Mouse (Mus musculus) embryonic facial prominence, embryonic 13.5 days (tissue): ENCODE measurements around the gene Tmem201. TPM values are rescaled to one million over a fixed set of nuclear protein-coding genes. Genes with fewer than 3 reads are reported as not detected.

Source experiments
- ATAC-seq: fragments of 200-750 bp; cut with Nextera tagmentation; 2 replicates; pipeline ENCODE4 v1.8.0; 2017; ENCODE audit warnings: low read depth; ENCODE audit not compliant: insufficient number of reproducible peaks, insufficient read depth, low FRiP score, low TSS enrichment
- H3K27ac ChIP-seq: fragments of 300-500 bp; sonication (generic); 2 replicates; pipeline ENCODE4 v1.5.1; 2015; ENCODE audit warnings: moderate library complexity, mild to moderate bottlenecking, inconsistent platforms
- H3K27me3 ChIP-seq: fragments of 300-500 bp; sonication (generic); 2 replicates; pipeline ENCODE4 v1.6.1; 2015; ENCODE audit warnings: mild to moderate bottlenecking, inconsistent platforms
- H3K36me3 ChIP-seq: fragments of 300-500 bp; sonication (generic); 2 replicates; pipeline ENCODE4 v1.6.1; 2015; ENCODE audit warnings: mild to moderate bottlenecking, inconsistent platforms
- H3K4me1 ChIP-seq: fragments of 300-500 bp; sonication (generic); 2 replicates; pipeline ENCODE4 v1.6.1; 2015; ENCODE audit warnings: inconsistent platforms
- H3K4me2 ChIP-seq: fragments of 300-500 bp; sonication (generic); 2 replicates; pipeline ENCODE4 v1.6.1; 2015; ENCODE audit warnings: moderate library complexity, mild to moderate bottlenecking, inconsistent platforms
- H3K4me3 ChIP-seq: fragments of 300-500 bp; sonication (generic); 2 replicates; pipeline ENCODE4 v1.5.1; 2015; ENCODE audit warnings: mild to moderate bottlenecking, inconsistent platforms
- H3K9ac ChIP-seq: fragments of 300-500 bp; sonication (generic); 2 replicates; pipeline ENCODE4 v1.6.1; 2015; ENCODE audit warnings: mild to moderate bottlenecking, inconsistent platforms
- H3K9me3 ChIP-seq: fragments of 300-500 bp; sonication (generic); 2 replicates; pipeline ENCODE4 v1.6.1; 2016; ENCODE audit warnings: inconsistent platforms
- whole genome bisulfite sequencing: fragments of 180-500 bp; shearing (Covaris S2); methylation state at CpG from one replicate; pipeline ENCODE4 v1.1.7; 2015; ENCODE audit warnings: mixed read lengths; 5-methylcytosine and 5-hydroxymethylcytosine counted together
- polyA plus RNA-seq: library from polyadenylated mRNA; unstranded; fragments of >200 nt; fragmentation: Nextera tagmentation; extraction: Ambion mirVana; gene quantifications from 2 replicates; pipeline ENCODE4 v1.2.1, GENCODE M21; 2015

Gene Tmem201
- polyA plus RNA-seq, 1 experiment from 2014 or later, result 33.7 TPM

GRCm38 (mm10) chr4:149732313-149732712 lies 5.5 kb downstream of the Tmem201 start:
- Histone ChIP-seq H3K4me2 (no peak overlapping the region), H3K27me3 (no peaks in the 10 kb centered on the region), H3K9ac (0 out of 2 replicates have a peak overlapping the region, but pooled peaks have one; percentile 11), H3K27ac (no peak overlapping the region), H3K9me3 (no peaks in the 10 kb centered on the region), H3K36me3 (peaks cover 42% of the 10 kb centered on the region), H3K4me3 (no peak overlapping the region), H3K4me1 (peaks cover 57% of the 10 kb centered on the region)
- 89% methylated on average over 3 of the region's 3 CpGs for WGBS
- ATAC-seq, result no peak

- ATAC-seq, result no peak
- no peak overlapping the region for H3K4me3 ChIP-seq
- H3K36me3 ChIP-seq, result peaks cover 57% of the 10 kb centered on the region
- H3K9me3 ChIP-seq, result no peaks in the 10 kb centered on the region
- H3K4me1 ChIP-seq, result peaks cover 43% of the 10 kb centered on the region
- H3K4me2 ChIP-seq, result no peak overlapping the region
- no peak overlapping the region for H3K9ac ChIP-seq
- 85% methylated on average over 7 of the region's 7 CpGs for WGBS
- H3K27ac ChIP-seq, result no peak overlapping the region
- no peaks in the 10 kb centered on the region for H3K27me3 ChIP-seq
Measured at GRCm38 (mm10) chr4:149730827-149731226, 7.0 kb downstream of the Tmem201 start.

GRCm38 (mm10) chr4:149728810-149729209 lies 9.0 kb downstream of the Tmem201 start:
- Histone ChIP-seq H3K4me2 (no peak overlapping the region), H3K27ac (no peak overlapping the region), H3K27me3 (no peaks in the 10 kb centered on the region), H3K4me1 (peaks cover 31% of the 10 kb centered on the region), H3K9ac (no peak overlapping the region), H3K9me3 (no peaks in the 10 kb centered on the region), H3K36me3 (peaks cover 77% of the 10 kb centered on the region), H3K4me3 (no peak overlapping the region)
- WGBS, result 66% methylated on average over 8 of the region's 8 CpGs
- no peak for ATAC-seq

- Histone ChIP-seq H3K27me3 (no peaks in the 10 kb centered on the region), H3K9ac (0 out of 2 replicates have a peak overlapping the region, but pooled peaks have one; percentile 2), H3K4me2 (no peak overlapping the region), H3K36me3 (peaks cover 81% of the 10 kb centered on the region), H3K4me1 (peaks cover 19% of the 10 kb centered on the region), H3K4me3 (no peak overlapping the region), H3K27ac (no peak overlapping the region), H3K9me3 (no peaks in the 10 kb centered on the region)
- 95% methylated on average over 5 of the region's 5 CpGs for WGBS
- no peak for ATAC-seq
Measured at GRCm38 (mm10) chr4:149727636-149728035, 10.2 kb downstream of the Tmem201 start.

- H3K9ac ChIP-seq, result no peak overlapping the region
- H3K36me3 ChIP-seq, result peaks cover 88% of the 10 kb centered on the region
- H3K4me3 ChIP-seq, result no peak overlapping the region
- no peak for ATAC-seq
- no peak overlapping the region for H3K4me2 ChIP-seq
- peaks cover 14% of the 10 kb centered on the region for H3K4me1 ChIP-seq
- no peaks in the 10 kb centered on the region for H3K9me3 ChIP-seq
- no peaks in the 10 kb centered on the region for H3K27me3 ChIP-seq
- no peak overlapping the region for H3K27ac ChIP-seq
- 66% methylated on average over 15 of the region's 15 CpGs for WGBS
Measured at GRCm38 (mm10) chr4:149725661-149726350, 12.0 kb downstream of the Tmem201 start.

- no peak for ATAC-seq
- Histone ChIP-seq H3K27me3 (no peaks in the 10 kb centered on the region), H3K4me2 (no peak overlapping the region), H3K36me3 (peaks cover 92% of the 10 kb centered on the region), H3K4me1 (peaks cover 12% of the 10 kb centered on the region), H3K4me3 (no peak overlapping the region), H3K27ac (no peak overlapping the region), H3K9ac (no peak overlapping the region), H3K9me3 (no peaks in the 10 kb centered on the region)
- 88% methylated on average over 17 of the region's 17 CpGs for WGBS
Measured at GRCm38 (mm10) chr4:149724916-149725470, 12.9 kb downstream of the Tmem201 start.

- no peak overlapping the region for H3K4me2 ChIP-seq
- WGBS, result 77% methylated on average over 17 of the region's 17 CpGs
- H3K36me3 ChIP-seq, result peaks cover 92% of the 10 kb centered on the region
- H3K27me3 ChIP-seq, result no peaks in the 10 kb centered on the region
- H3K9me3 ChIP-seq, result no peaks in the 10 kb centered on the region
- H3K4me3 ChIP-seq, result no peak overlapping the region
- no peak for ATAC-seq
- H3K9ac ChIP-seq, result no peak overlapping the region
- H3K27ac ChIP-seq, result no peak overlapping the region
- peaks cover 9% of the 10 kb centered on the region for H3K4me1 ChIP-seq
Measured at GRCm38 (mm10) chr4:149723855-149724731, 13.8 kb downstream of the Tmem201 start.

- no peak overlapping the region for H3K4me2 ChIP-seq
- H3K9ac ChIP-seq, result no peak overlapping the region
- H3K9me3 ChIP-seq, result no peaks in the 10 kb centered on the region
- H3K27ac ChIP-seq, result no peak overlapping the region
- peaks cover 92% of the 10 kb centered on the region for H3K36me3 ChIP-seq
- no peaks in the 10 kb centered on the region for H3K27me3 ChIP-seq
- no peak overlapping the region for H3K4me3 ChIP-seq
- H3K4me1 ChIP-seq, result peaks cover 8% of the 10 kb centered on the region; the same call in 1 of the 2 replicates
- ATAC-seq, result no peak
- 85% methylated on average over 12 of the region's 12 CpGs for WGBS
Measured at GRCm38 (mm10) chr4:149723021-149723390, 14.8 kb downstream of the Tmem201 start.

GRCm38 (mm10) chr4:149722104-149723020 lies 15.5 kb downstream of the Tmem201 start:
- peaks cover 92% of the 10 kb centered on the region for H3K36me3 ChIP-seq
- no peaks in the 10 kb centered on the region for H3K27me3 ChIP-seq
- WGBS, result 74% methylated on average over 24 of the region's 24 CpGs
- peaks cover 8% of the 10 kb centered on the region; the same call in 1 of the 2 replicates for H3K4me1 ChIP-seq
- no peaks in the 10 kb centered on the region for H3K9me3 ChIP-seq
- no peak for ATAC-seq
- no peak overlapping the region for H3K27ac ChIP-seq
- H3K4me3 ChIP-seq, result no peak overlapping the region
- no peak overlapping the region for H3K4me2 ChIP-seq
- H3K9ac ChIP-seq, result no peak overlapping the region

GRCm38 (mm10) chr4:149721163-149721562 lies 16.7 kb downstream of the Tmem201 start:
- ATAC-seq, result no peak
- Histone ChIP-seq H3K36me3 (peaks cover 92% of the 10 kb centered on the region), H3K27me3 (no peaks in the 10 kb centered on the region), H3K9ac (no peak overlapping the region), H3K4me3 (no peak overlapping the region), H3K4me2 (no peak overlapping the region), H3K4me1 (peaks cover 8% of the 10 kb centered on the region; the same call in 1 of the 2 replicates), H3K9me3 (no peaks in the 10 kb centered on the region), H3K27ac (no peak overlapping the region)
- WGBS, result 80% methylated on average over 8 of the region's 8 CpGs

- WGBS, result 78% methylated on average over 6 of the region's 6 CpGs
- H3K36me3 ChIP-seq, result peaks cover 92% of the 10 kb centered on the region
- H3K4me2 ChIP-seq, result no peak overlapping the region
Measured at GRCm38 (mm10) chr4:149719686-149720085, 18.2 kb downstream of the Tmem201 start.

More at GRCm38 (mm10) chr4:149719686-149720085, 18.2 kb downstream of the Tmem201 start:
- peaks cover 1% of the 10 kb centered on the region; the same call in 1 of the 2 replicates for H3K4me1 ChIP-seq
- no peak overlapping the region for H3K27ac ChIP-seq
- H3K9ac ChIP-seq, result no peak overlapping the region
- H3K9me3 ChIP-seq, result no peaks in the 10 kb centered on the region
- ATAC-seq, result no peak
- no peak overlapping the region for H3K4me3 ChIP-seq
- no peaks in the 10 kb centered on the region for H3K27me3 ChIP-seq
